24 mouse cellular contexts compared by ENCODE assay signal in the genomic region with DNA sequence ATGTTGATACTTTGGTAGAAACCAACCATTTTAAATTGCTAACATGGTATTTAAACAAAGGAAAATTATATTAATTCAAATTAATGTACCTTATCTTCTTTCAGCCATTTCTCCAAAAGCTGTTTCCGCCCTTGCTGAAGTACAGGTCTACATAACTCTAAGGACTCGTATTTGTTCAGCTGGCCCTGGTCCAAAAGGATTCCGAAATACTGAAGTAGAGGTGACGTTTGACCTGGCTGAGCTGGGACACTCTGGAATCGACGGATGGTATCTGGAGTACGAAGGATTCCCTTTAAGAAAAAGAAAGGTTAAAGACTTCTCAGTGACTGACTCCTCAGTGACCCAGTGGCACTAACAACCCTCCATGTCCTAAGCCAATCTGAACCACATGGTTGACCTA. TPM values are rescaled to one million over a fixed set of nuclear protein-coding genes. Genes with fewer than 3 reads are reported as not detected.
A peak's percentile ranks its signal among the peaks of the same experiment; 100 is the strongest.
DNase-seq lines count a peak whose midpoint lies in the region; ATAC-seq and TF ChIP-seq lines count a peak whose summit lies in the region.
"Had no signal": no experiment of that assay in that cellular context is flagged by ENCODE, and none has a peak within 500 bp of the region (broad histone marks: within the 10 kb centered on the region; RNA-seq: fewer than 3 reads in every experiment).

No protein-coding gene starts in this region.

- no peak overlapping the region for H3K4me2 ChIP-seq in kidney, embryonic 16.5 days (replicated peaks; ENCODE audit: low read depth, low read length)
- no peak overlapping the region for H3K4me2 ChIP-seq in liver, embryonic 11.5 days
- no peak overlapping the region for H3K4me2 ChIP-seq in lung, embryonic 14.5 days
- H3K4me2 ChIP-seq: embryonic facial prominence, embryonic 15.5 days; heart, embryonic 12.5 days; hindbrain, embryonic 13.5 days; liver, embryonic 15.5 days had no signal

- ATAC-seq in kidney, embryonic 16.5 days (ENCODE audit: low FRiP score, low TSS enrichment) = no peak
- ATAC-seq in liver, embryonic 11.5 days (replicated peaks; ENCODE audit: low FRiP score) = no peak
- ATAC-seq in lung, embryonic 14.5 days (ENCODE audit: insufficient read depth) = no peak
- no peak for ATAC-seq in CD4-positive, CD25-positive, alpha-beta regulatory T cell, adult 4 months
- ATAC-seq: forebrain, embryonic 14.5 days; intestine, embryonic 16.5 days had no signal

- H3K9ac ChIP-seq in kidney, embryonic 16.5 days (replicated peaks; ENCODE audit: low read length) = no peak overlapping the region
- H3K9ac ChIP-seq in liver, adult 2 months (ENCODE audit: low read depth, low read length) = no peak overlapping the region
- no peak overlapping the region for H3K9ac ChIP-seq in liver, embryonic 11.5 days (ENCODE audit: low read depth, low read length)
- no peak overlapping the region for H3K9ac ChIP-seq in lung, embryonic 14.5 days
- H3K9ac ChIP-seq: embryonic facial prominence, embryonic 15.5 days; heart, embryonic 12.5 days; hindbrain, embryonic 13.5 days; liver, embryonic 15.5 days had no signal

- no peak for TF ChIP-seq CTCF in kidney, adult 2 months (conservative IDR thresholded peaks at IDR 0.05; ENCODE audit: insufficient read depth, insufficient read length, low read depth, low read length)
- TF ChIP-seq CTCF in liver, adult 2 months (IDR thresholded peaks at IDR 0.05; ENCODE audit: low read depth, low read length) = no peak
- TF ChIP-seq CTCF in lung, embryonic 14.5 days (IDR thresholded peaks at IDR 0.05; ENCODE audit: low read depth) = no peak

- peak; percentile 50 for DNase-seq in kidney, adult 2 months
- DNase-seq in liver, adult 2 months (ENCODE audit: extremely low read depth, low read depth, low spot score) = peak; percentile 77
- DNase-seq in liver, embryonic 11.5 days (ENCODE audit: low spot score) = no peak
- peak; percentile 43 for DNase-seq in lung, embryonic 14.5 days
- DNase-seq in lung, postnatal 36 days = peak; percentile 83
- no peak for DNase-seq in cerebellum, postnatal 4 days (ENCODE audit: low spot score in 2 of 2)
- DNase-seq: adrenal gland, adult 2 months; cerebellum, adult 11-12 months; cerebellum, adult 9-11 months; gastrocnemius, postnatal 14 days; heart, adult 18-20 months; heart, postnatal 4 days; kidney, postnatal 10 days; left cerebral cortex, postnatal 4 days; midbrain, embryonic 14.5 days had no signal

- H3K36me3 ChIP-seq in kidney, adult 2 months (ENCODE audit: control insufficient read depth, insufficient read depth, low read length) = peaks cover 19% of the 10 kb centered on the region
- peaks cover 42% of the 10 kb centered on the region for H3K36me3 ChIP-seq in kidney, embryonic 16.5 days (ENCODE audit: insufficient read depth, low read length)
- H3K36me3 ChIP-seq in liver, adult 2 months (ENCODE audit: control insufficient read depth, insufficient read depth, low read length) = peaks cover 61% of the 10 kb centered on the region
- H3K36me3 ChIP-seq in liver, embryonic 11.5 days (ENCODE audit: control insufficient read depth, insufficient read depth, low read length) = peaks cover 40% of the 10 kb centered on the region
- H3K36me3 ChIP-seq in lung, embryonic 14.5 days (ENCODE audit: insufficient read depth) = peaks cover 73% of the 10 kb centered on the region

- TF ChIP-seq POLR2A in kidney, adult 2 months (IDR thresholded peaks at IDR 0.05; ENCODE audit: low read depth, low read length) = no peak
- TF ChIP-seq POLR2A in liver, adult 2 months (IDR thresholded peaks at IDR 0.05; ENCODE audit: extremely low read depth, insufficient read depth, low read length) = no peak

- H3K79me2 ChIP-seq in liver, adult 2 months (ENCODE audit: control insufficient read depth, insufficient read depth, low read length) = no peaks in the 10 kb centered on the region; the same call in 1 of the 2 replicates

- H3K27ac ChIP-seq in kidney, adult 2 months (ENCODE audit: insufficient read depth, low read depth, low read length) = no peak overlapping the region
- H3K27ac ChIP-seq in kidney, embryonic 16.5 days (ENCODE audit: low read length) = no peak overlapping the region
- no peak overlapping the region for H3K27ac ChIP-seq in liver, adult 2 months (replicated peaks; ENCODE audit: insufficient read depth, low read depth, low read length)
- no peak overlapping the region for H3K27ac ChIP-seq in liver, embryonic 11.5 days (ENCODE audit: low read depth, low read length)
- no peak overlapping the region for H3K27ac ChIP-seq in lung, embryonic 14.5 days (ENCODE audit: low read depth)
- H3K27ac ChIP-seq: embryonic facial prominence, embryonic 15.5 days; hindbrain, embryonic 13.5 days; liver, embryonic 15.5 days; macrophage had no signal

- no peaks in the 10 kb centered on the region for H3K27me3 ChIP-seq in kidney, adult 2 months (replicated peaks; ENCODE audit: control insufficient read depth, insufficient read depth, low read length)
- no peaks in the 10 kb centered on the region for H3K27me3 ChIP-seq in kidney, embryonic 16.5 days (ENCODE audit: insufficient read depth, low read length)
- H3K27me3 ChIP-seq in liver, adult 2 months (ENCODE audit: control insufficient read depth, insufficient read depth, low read length) = no peaks in the 10 kb centered on the region
- H3K27me3 ChIP-seq in liver, embryonic 11.5 days (replicated peaks; ENCODE audit: control insufficient read depth, insufficient read depth, low read length) = no peaks in the 10 kb centered on the region
- no peaks in the 10 kb centered on the region for H3K27me3 ChIP-seq in lung, embryonic 14.5 days (ENCODE audit: insufficient read depth, low read length)
- H3K27me3 ChIP-seq: embryonic facial prominence, embryonic 15.5 days; heart, embryonic 12.5 days; hindbrain, embryonic 13.5 days; liver, embryonic 15.5 days had no signal

- H3K9me3 ChIP-seq in kidney, embryonic 16.5 days (ENCODE audit: low read length) = no peaks in the 10 kb centered on the region
- H3K9me3 ChIP-seq in liver, embryonic 11.5 days (ENCODE audit: control insufficient read depth, low read length) = no peaks in the 10 kb centered on the region
- no peaks in the 10 kb centered on the region for H3K9me3 ChIP-seq in lung, embryonic 14.5 days (ENCODE audit: low read depth, low read length)
- H3K9me3 ChIP-seq: embryonic facial prominence, embryonic 15.5 days; heart, embryonic 12.5 days; hindbrain, embryonic 13.5 days; liver, embryonic 15.5 days had no signal

- H3K4me3 ChIP-seq in kidney, adult 2 months (ENCODE audit: insufficient read depth, low read depth, low read length) = no peak overlapping the region
- no peak overlapping the region for H3K4me3 ChIP-seq in kidney, embryonic 16.5 days (ENCODE audit: low read length)
- H3K4me3 ChIP-seq in liver, adult 2 months (ENCODE audit: insufficient read depth, low read depth, low read length) = no peak overlapping the region
- H3K4me3 ChIP-seq in liver, embryonic 11.5 days (ENCODE audit: low read depth, low read length) = no peak overlapping the region
- no peak overlapping the region for H3K4me3 ChIP-seq in lung, embryonic 14.5 days (ENCODE audit: low read depth, low read length)
- H3K4me3 ChIP-seq: embryonic facial prominence, embryonic 15.5 days; heart, embryonic 12.5 days; hindbrain, embryonic 13.5 days; liver, embryonic 15.5 days had no signal

- 65% methylated on average over 7 of the region's 7 CpGs for WGBS in kidney, adult 2 months
- WGBS in kidney, embryonic 16.5 days = 88% methylated on average over 7 of the region's 7 CpGs
- WGBS in liver, adult 2 months = 19% methylated on average over 7 of the region's 7 CpGs
- 93% methylated on average over 7 of the region's 7 CpGs for WGBS in liver, embryonic 11.5 days
- WGBS in lung, embryonic 14.5 days = 64% methylated on average over 7 of the region's 7 CpGs

- H3K4me1 ChIP-seq in kidney, adult 2 months (ENCODE audit: control insufficient read depth, insufficient read depth, low read length) = no peaks in the 10 kb centered on the region
- H3K4me1 ChIP-seq in kidney, embryonic 16.5 days (ENCODE audit: insufficient read depth, low read length) = no peaks in the 10 kb centered on the region
- peaks cover 3% of the 10 kb centered on the region for H3K4me1 ChIP-seq in liver, adult 2 months (ENCODE audit: control insufficient read depth, insufficient read depth, low read length)
- no peaks in the 10 kb centered on the region for H3K4me1 ChIP-seq in liver, embryonic 11.5 days (replicated peaks; ENCODE audit: control insufficient read depth, insufficient read depth, low read length)
- no peaks in the 10 kb centered on the region for H3K4me1 ChIP-seq in lung, embryonic 14.5 days (ENCODE audit: insufficient read depth)
- H3K4me1 ChIP-seq: embryonic facial prominence, embryonic 15.5 days; heart, embryonic 12.5 days; hindbrain, embryonic 13.5 days; liver, embryonic 15.5 days had no signal

RNA-seq across cellular contexts. Expression of a gene that starts 32.4 kb away (rescaled TPM):
- 94.4 and 107 TPM in 2 replicates for polyA plus RNA-seq in kidney, adult 2 months (2012; rRNA removed)
- polyA plus RNA-seq in kidney, embryonic 16.5 days (2015; fragmentation: Nextera tagmentation; extraction: Ambion mirVana) = 174 and 186 TPM in 2 replicates
- 191 and 225 TPM in 2 replicates for total RNA-seq in liver, adult 2 months (2014; rRNA removed)
- polyA plus RNA-seq in liver, adult 2 months (2012; rRNA removed) = 43.8 and 49.9 TPM in 2 replicates
- polyA plus RNA-seq in liver, embryonic 11.5 days (2014; fragmentation: Nextera tagmentation; extraction: Ambion mirVana) = 157 and 185 TPM in 2 replicates
- 179 and 186 TPM in 2 replicates for polyA plus RNA-seq in lung, embryonic 14.5 days (2014; fragmentation: Nextera tagmentation; extraction: Ambion mirVana)
- 10 to 100 TPM; 80.2 to 87.2 TPM for polyA plus RNA-seq in CD4-positive, CD25-positive, alpha-beta regulatory T cell, adult 4 months (2017; shearing (Covaris generic))

RNA-seq across cellular contexts. Expression of a gene that starts 41.2 kb away (rescaled TPM):
- 4.0 and 6.0 TPM in 2 replicates for polyA plus RNA-seq in kidney, adult 2 months (2012; rRNA removed)
- polyA plus RNA-seq in kidney, embryonic 16.5 days (2015; fragmentation: Nextera tagmentation; extraction: Ambion mirVana) = 33.1 and 35.6 TPM in 2 replicates
- total RNA-seq in liver, adult 2 months (2014; rRNA removed) = 8.1 and 9.2 TPM in 2 replicates
- polyA plus RNA-seq in liver, adult 2 months (2012; rRNA removed) = 5.0 and 5.2 TPM in 2 replicates
- polyA plus RNA-seq in liver, embryonic 11.5 days (2014; fragmentation: Nextera tagmentation; extraction: Ambion mirVana) = 39.6 and 40.5 TPM in 2 replicates
- 36.8 and 37.3 TPM in 2 replicates for polyA plus RNA-seq in lung, embryonic 14.5 days (2014; fragmentation: Nextera tagmentation; extraction: Ambion mirVana)
- 10 to 100 TPM in 1 of 2 experiments, 1 to 10 TPM in 1; 9.8 to 10.7 TPM for polyA plus RNA-seq in CD4-positive, CD25-positive, alpha-beta regulatory T cell, adult 4 months (2017; shearing (Covaris generic))

RNA-seq across cellular contexts. Expression of a gene that starts 41.3 kb away (rescaled TPM):
- polyA plus RNA-seq in kidney, adult 2 months (2012; rRNA removed) = 48.9 and 55.3 TPM in 2 replicates
- polyA plus RNA-seq in kidney, embryonic 16.5 days (2015; fragmentation: Nextera tagmentation; extraction: Ambion mirVana) = 172 and 173 TPM in 2 replicates
- 91.9 and 93.6 TPM in 2 replicates for total RNA-seq in liver, adult 2 months (2014; rRNA removed)
- 37.8 and 43.6 TPM in 2 replicates for polyA plus RNA-seq in liver, adult 2 months (2012; rRNA removed)
- polyA plus RNA-seq in liver, embryonic 11.5 days (2014; fragmentation: Nextera tagmentation; extraction: Ambion mirVana) = 112 and 130 TPM in 2 replicates
- 117 TPM in 2 replicates for polyA plus RNA-seq in lung, embryonic 14.5 days (2014; fragmentation: Nextera tagmentation; extraction: Ambion mirVana)
- polyA plus RNA-seq in CD4-positive, CD25-positive, alpha-beta regulatory T cell, adult 4 months (2017; shearing (Covaris generic)) = 100 to 1,000 TPM; 405 to 430 TPM

Comparison
In these comparisons a context has a peak if more than half of its experiments do, and no peak if none do; other contexts are left out.
1. DNase-seq: peak in kidney, adult 2 months (single experiment), liver, adult 2 months (single experiment), lung, embryonic 14.5 days (single experiment) and lung, postnatal 36 days (single experiment); none in liver, embryonic 11.5 days (single experiment) and cerebellum, postnatal 4 days (0 of 2).